Mouse (Mus musculus): ENCODE results near the gene Fhit.

The Fhit gene

DNA sequence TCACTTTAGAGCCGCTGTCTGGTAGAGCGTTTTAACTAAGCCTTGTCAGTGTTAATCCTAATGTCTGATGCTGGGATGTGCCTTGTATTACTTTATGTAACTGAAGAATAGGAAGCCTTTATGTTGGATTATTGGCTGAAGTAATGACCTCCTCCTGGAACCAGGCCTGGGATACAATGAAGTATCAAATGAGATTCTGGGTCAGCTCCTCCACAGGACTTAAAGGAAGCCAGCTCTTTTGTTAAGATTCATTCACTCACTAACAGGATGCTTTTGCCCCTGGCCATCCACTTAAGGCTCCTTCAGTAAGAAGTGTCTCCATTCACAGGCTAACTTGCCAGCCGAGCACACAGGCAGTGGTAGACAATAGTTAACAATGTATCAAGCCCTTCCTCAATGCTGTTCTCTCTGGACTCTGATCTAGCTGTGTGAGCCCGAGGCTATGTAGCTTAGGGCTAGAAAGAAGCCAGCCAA, 1466.6 kb downstream of the Fhit start:
- in situ Hi-C loops (cut with MseI, MboI), result no loop called here

DNA sequence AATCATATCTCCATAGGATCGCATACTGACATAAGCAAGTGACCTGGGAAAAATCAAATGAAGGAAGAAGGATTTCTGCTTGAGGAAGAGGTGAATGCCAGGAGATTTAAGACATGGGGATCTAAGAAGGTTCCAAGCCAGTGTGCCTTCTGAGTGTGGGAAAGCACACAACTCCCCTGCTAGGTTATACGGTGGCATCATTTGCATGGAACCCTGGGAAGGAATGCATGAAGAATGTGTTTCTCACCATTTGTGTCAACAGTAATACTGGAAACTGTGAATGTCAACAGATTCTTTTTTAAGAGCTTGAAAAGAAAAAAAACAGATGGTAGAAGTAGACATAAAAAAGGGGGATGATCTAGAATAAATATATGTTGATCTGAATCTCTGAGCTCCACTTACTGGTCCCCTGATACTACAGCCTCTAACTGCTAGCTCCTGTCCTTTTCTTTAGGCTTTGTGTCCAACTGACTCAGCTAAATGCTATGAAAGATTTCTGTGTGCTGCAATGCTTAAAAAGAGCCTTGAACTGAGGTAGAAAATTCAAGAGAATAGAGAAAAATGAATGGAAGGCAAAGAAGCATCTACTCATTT, 1473.1 kb downstream of the Fhit start:
- in situ Hi-C loops (cut with MseI, MboI), result no loop called here

DNA sequence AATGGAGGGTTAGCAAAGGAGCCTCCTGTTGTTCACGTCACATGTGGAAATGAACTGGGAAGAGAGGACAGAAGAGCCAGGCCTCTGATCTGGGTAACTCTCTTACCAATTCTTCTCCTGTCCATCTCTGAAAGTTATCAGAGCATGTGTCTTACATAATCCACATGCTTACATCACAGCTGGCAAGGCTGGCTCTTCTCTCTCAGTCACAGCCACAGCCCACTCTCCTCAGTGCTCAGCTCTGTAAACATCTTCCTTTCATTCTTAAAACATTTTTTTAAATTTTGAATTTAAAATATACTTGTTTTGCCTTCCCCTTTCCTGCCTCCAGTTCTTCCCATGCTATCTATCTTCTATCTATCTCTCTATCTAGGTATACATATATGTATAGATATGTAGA, 1477.5 kb downstream of the Fhit start:
- in situ Hi-C loops (cut with MseI, MboI), result no loop called here

DNA sequence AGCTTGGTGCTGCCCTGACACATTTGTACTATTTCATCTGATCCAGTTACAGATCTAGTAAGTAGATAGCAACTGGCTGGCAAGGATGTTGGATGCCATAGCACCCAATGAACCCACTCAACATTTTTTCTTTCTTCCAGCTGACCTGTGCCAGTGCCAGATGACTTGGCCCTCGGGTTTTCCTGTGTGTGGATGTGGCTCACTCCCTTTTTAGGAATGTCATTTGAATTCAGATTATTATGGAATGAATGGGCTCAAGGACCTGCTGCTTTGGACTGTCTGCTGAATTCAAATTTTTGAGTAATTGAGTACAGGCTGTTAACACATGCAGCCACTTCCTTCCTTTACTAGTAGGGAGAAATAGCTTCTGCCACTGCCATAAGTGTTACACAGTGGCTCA, 1489.1 kb downstream of the Fhit start:
- in situ Hi-C loops (cut with MseI, MboI), result no loop called here

DNA sequence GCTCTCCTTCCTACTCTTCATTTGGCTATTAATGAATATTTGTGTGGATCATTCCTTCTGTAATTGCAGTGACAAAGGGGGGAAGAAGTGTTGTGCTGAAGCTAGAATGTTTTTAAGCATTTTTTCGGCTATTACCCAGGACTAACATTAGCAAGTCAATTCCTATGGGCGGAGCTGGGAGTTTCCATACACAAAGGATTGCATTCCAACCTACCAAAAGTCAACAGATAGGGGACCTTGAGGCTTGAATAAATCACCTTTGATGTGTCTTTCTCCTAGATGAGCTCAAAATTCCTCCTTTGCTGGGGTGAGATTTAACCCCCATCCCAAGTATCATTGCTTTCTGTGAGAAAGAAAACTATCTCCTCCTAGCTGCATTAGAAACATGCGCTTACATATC, 1490.1 kb downstream of the Fhit start:
- in situ Hi-C loops (cut with MseI, MboI), result no loop called here

DNA sequence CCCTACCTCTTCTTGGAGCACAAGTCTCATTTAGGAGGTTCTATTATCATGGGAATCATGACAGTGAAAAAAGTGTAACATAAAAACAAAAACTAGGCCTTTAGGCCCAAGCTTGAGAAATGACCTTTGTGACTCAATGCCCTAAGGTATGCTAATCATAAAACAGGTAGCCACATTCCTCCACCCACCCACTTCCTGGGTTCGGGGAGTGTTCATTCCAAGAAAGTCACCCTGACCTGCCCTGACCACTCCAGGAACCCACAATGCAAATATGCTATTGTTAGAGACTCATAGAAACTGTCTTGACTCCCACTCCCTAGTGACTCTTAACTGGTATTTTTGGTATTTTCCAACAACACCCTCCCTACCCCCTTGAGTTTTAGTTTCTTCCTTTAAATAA, 1492.1 kb downstream of the Fhit start:
- in situ Hi-C loops (cut with MseI, MboI), result no loop called here

DNA sequence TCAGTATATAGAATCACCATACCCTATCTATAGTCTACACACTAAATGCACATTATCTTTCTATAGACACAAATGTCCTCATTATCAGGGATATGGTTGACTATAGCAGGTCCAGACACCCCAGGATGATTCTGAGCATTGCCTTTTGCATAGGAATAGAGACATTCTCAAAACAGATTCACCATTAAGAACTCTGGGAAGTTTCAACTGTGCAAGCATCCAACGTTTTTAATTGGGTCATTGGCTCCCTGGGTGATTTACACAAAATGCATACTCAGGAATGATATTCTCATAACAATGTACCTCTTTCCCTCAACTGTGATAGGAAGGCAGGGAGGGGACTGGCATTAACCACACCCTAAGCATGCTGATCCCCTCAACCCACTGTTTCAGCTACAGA, 1503.4 kb downstream of the Fhit start:
- in situ Hi-C loops (cut with MseI, MboI), result no loop called here

DNA sequence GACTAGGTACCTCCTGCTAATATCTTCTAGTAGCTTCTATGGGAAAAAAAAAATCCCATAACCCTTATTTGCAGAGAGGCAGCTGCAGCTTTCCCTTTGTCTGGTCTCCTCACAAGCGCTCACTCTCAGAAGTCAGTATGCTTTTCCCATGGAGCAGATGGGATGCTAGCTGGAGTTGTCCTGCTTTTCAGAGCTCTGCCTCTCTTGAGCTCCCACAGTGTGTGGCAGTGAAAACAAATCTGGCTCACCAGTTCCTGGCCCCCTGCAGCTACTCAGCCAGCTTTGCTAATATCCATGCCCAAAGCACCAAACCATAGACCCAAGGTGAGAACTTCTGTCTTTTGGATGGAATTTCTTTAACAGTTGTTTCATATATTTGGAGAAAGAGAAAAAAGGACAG, 1510.4 kb downstream of the Fhit start:
- in situ Hi-C loops (cut with MseI, MboI), result no loop called here

DNA sequence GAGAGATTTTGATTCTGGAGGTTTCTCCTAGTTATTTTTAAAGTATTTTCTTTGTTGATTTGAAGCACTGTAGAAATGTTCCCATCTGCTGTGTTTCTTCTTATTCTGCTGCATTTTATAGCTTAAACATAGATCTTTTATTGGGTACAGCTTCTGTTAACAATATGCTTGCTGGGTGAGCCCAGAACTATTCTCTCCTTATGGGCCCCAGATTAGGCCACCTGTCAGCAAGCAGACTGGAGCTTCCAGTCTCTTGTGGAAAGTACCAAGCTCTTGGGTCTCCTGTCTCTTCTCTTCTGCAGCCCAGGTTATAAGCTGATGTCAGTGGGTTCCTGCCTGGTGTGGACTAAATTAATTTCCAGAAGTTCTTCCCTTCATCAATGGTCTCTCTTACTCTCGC, 1513.4 kb downstream of the Fhit start:
- in situ Hi-C loops (cut with MseI, MboI), result no loop called here

DNA sequence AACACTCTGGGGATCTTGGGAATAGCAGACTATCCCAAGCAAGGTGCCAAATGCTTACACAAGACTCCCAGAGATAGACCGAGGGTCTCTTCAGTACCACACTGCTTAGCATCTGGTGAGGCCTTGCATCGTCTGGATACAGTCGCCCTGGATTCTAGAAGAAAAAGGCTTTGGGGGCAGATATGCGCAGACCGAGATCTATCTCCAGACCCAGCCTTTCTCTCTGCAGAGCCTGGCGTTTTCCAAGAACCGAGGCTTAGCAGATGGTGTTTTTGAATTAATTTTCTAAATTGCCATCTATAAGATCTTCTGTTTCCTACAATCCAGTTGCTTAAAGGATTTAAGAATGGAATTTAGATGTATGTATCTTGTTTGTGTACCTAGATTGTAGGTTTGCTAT, 1515.6 kb downstream of the Fhit start:
- in situ Hi-C loops (cut with MseI, MboI), result no loop called here

DNA sequence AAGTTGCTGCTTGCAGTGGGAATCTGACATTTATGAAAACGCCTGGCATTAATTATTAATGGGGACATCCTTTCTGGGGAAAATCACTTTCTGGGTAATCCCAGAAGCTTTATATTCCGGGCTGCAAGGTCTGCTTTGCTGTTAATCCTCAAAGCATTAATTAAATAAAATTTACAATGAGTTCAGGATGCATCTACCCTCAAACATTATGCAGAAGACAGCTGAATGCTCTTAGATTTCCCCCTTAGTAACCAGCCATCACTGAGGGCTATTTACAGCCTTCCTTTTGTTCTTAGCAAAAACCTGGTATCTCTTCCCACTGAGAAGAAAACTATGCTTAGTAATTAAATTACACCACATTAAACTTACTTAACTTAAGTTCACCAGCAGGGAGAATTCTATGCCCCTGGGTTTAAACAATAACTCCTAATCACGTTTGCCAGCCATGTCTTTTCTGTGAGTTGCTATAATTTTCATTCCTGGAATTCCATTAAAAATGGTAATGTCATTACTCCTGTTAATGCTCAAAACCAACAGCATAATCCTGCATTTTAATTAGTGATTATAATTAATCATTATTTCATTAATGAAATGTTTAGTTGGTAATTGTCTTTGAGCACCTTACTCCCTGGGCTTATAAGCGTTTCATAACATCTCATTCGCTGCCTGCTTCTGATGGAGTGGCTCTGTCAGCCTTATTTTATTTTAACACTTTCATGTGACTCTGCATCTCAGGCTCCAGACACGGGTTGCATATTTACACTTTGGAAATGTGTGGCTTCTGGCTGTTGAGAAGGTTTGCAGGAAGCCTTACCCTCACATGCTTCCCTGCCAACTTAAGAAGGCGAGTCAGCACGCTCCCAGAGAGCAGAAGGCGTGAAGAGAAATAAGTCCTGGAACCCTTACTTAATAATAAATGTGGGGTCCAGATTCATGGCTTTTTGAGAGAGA, 1517.3 kb downstream of the Fhit start:
- in situ Hi-C loops (cut with MseI, MboI), result no loop called here

DNA sequence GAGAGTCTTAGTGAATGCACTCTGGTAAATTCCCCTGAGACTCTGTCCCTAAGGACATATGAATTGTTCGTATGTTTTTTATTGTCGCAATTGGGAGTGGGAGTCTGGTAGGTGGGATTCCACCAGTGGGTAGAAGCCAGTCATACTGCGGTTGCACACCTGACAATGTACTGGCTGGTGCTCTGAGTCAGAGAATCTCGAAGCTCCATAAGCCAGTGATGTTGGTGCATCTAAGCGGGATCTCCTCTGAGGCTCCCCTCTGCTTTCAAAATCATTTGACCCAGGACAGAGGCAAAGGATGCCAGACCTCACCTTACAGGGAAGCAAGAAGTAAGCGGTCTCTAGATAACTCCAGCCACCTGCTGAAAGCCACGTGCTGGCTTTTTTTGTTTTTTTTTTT, 1518.1 kb downstream of the Fhit start:
- in situ Hi-C loops (cut with MseI, MboI), result no loop called here

DNA sequence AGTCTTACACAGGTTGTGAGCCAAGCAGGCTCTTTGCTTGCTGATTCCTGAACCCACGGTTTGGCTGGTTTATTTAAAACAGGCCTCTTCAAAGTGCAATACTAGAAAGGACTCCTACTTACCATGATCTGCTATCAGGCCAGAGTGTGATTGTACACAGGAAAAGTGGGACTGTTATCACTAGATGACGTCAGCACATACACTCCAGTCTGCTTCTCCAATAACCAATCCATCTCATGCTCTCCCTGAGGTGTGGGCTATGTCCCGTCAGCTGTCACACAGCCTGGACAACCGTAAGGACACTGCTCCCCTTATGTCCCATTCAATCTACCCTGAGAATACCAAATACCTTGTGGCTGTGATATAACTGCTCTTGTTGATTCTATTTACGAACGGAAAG, 1519.2 kb downstream of the Fhit start:
- in situ Hi-C loops (cut with MseI, MboI), result no loop called here

DNA sequence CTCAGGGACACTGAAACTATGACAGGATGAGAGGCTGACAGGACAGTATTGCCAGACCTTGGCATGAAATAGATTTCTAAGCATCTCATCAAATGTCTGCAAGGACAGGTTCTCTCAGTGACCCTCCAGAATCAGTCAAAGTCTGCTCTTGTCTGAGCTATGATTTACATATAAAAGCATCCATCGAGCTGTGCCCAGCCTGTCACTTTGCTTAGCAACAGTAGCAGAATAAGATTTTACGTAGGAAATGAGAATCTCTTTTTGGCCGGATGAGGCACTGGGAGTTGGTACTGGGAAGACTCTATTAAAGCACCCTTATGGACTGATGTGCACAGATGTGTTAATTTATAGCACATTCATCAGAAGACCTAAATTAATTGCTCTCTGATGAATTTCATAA, 1519.8 kb downstream of the Fhit start:
- in situ Hi-C loops (cut with MseI, MboI), result no loop called here

DNA sequence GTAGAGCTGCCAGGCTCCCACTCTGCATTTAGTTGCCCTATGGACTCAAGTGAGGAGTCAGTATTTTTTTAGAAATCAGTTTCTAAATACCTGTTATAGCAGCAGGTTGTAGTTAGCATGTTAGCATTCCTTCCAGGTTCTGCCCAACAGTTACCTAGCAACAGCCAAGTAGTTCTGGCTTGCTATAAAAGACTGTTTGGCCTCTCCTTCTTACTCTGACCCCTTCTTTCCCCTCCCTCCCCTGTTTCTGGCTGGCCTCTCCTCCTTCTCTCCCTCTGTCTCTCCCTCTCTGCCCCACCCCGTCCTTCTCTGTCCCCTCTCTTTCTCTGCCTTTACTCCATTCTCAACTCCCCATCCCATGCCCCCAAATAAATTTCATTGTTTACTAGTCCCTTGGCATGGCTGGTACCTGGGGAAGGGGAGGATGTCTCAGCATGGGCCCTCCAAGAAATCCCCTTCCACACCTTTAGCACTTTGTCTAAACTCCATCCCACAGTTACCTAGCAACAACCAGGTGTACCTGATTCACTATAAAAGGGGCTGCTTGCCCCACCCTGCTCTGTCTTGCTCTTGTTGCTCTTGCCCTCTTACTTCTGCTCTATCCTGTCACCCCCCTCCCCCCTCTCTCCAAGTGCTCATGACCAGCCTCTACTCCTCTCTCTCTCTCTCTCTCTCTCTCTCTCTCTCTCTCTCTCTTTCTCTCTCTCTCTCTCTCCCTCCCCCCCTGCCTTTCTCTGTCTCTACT, 1527.4 kb downstream of the Fhit start:
- in situ Hi-C loops (cut with MseI, MboI), result no loop called here

DNA sequence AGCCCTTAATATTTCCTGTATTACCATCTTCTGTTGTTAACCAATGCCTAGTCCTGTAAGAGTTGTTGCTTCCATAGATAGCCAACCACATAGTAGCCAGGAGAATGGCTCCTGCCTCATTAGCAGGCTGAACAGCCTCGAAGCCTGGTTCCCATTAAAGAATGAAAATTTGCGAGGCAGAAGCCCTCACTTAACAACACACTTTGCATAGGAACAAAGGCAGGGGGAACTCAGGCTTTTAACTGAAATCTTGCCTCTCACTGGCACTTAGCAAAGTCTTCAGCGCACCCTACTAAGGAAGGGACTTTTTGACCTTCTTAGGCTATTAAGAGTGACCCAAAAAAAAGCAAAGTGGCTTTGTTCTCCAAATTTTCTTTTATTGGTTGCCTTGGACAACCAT, 1529.3 kb downstream of the Fhit start:
- in situ Hi-C loops (cut with MseI, MboI), result no loop called here

DNA sequence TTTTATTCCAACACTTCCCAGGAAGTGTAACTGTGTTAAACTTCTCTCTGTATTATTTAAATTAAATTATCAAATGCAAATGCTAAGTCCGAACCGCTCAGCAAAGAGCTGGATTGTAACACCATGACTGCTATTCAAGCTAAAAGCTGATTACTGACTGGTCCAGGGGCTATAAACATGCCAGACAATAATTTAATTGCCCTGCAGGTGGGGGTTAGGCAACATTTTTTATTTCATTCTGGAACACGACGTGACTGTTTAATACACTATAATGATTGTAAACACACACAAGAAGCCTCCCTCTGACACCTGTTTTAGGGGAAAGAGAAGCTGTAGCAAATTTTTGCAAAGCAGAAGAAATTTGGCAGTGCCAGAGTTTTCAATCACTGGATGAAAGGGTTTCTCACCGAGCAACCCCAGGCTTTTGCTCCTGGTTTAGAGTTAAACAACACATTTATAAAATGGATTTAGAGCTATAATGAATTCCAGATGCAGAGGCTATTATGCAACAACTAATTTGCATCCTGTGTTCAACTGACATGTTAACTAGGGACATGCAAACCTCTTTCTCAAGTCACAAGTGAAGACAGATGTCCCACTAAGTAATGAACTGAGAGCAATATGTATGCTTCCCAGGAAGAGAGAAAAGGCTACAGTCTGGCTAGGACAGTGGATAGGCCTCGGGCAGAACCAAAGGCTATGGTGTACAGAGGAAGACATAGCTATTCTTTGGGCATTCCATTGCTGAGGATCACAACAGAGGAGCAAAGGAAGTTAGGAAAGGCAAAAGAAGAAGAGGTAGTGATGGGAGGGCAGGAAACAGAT, 1538.4 kb downstream of the Fhit start:
- in situ Hi-C loops (cut with MseI, MboI), result no loop called here

DNA sequence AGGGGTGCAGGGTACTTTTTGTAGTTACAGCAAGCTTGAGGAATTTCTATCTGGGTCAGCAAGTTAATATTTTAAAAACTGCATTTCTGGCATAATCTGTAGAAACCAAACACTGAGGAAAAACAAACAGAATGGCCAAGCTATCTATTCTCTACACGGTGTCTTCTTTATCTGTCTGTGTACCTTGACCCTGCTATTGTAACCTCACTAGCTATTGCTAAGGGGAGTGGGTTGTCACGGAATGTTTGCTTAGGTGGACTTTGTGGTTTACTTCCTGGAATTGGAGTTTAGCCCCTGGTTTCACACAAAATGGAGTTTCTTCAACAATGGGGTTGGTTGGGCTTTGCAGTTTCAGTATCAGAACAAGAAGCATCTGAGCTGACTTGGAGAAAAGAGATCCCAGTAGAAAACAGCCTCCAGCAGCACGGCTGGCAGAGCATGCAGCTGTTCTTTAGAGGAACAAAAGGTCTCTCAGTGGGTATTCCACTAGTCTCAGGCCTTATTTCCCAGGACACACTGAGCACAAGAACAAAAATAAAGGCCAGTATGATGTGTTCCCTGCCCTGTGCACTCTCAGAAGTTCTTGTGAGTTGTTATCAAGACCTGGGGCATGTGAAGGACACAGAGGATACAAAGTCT, 1540.8 kb downstream of the Fhit start:
- in situ Hi-C loops (cut with MseI, MboI), result no loop called here

DNA sequence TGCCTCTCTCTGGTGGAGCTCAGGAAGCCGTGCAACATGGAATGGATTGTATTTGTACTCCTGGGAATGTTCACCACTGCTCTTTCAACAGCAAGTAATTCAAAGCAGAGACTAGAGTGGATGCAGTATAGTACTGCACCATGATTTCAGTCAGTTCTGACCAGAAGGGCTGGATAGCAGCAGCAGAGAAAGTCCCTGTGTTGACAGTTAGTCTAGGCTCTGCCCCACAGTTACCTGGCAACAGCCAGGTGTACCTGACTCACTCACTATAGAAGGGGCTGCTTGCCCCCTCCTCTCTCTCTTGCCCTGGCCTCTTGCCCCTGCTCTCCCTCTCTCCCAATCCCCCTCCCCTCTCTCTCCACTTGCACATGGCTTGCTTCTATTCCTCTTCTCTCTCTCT, 1542.0 kb downstream of the Fhit start:
- in situ Hi-C loops (cut with MseI, MboI), result no loop called here

DNA sequence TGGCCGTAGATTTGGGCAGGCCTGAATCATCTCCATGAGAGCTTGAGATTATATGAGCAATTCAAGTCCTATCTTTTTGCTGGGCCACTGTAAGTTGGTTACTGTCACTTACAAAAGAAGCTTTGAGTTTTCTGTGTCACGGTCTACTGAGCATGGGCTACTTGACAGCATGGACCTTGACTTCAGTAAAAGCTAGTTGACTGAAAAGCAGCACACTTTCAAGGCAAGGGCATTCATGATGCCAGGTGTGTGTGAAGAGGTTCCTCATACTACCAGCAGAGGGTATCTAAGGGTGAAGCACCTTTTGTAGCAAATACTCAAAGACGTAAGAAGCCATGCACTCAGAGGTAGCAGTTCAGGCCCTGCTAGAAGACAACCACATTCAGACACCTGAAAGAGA, 1548.7 kb downstream of the Fhit start:
- in situ Hi-C loops (cut with MseI, MboI), result no loop called here

DNA sequence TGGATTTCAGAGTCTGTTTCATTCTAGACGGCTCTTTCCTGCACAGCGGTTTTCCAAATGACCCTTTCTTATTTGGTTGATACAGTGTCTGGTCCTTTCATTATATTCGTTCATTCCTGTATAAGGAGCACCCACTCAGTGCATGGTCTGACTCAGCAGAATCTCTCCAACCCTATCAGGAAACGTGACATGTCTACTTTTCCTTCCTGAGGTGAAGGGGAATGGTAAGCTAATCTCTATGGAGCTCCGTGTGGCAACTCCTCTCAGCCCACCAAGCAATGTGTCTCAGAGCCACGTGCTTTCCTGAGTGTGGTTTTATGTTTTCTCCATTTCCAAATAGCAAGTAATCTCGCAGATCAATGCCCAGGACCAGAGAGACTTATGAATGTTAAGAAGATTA, 1552.7 kb downstream of the Fhit start:
- in situ Hi-C loops (cut with MseI, MboI), result no loop called here
